In the genomic region with DNA sequence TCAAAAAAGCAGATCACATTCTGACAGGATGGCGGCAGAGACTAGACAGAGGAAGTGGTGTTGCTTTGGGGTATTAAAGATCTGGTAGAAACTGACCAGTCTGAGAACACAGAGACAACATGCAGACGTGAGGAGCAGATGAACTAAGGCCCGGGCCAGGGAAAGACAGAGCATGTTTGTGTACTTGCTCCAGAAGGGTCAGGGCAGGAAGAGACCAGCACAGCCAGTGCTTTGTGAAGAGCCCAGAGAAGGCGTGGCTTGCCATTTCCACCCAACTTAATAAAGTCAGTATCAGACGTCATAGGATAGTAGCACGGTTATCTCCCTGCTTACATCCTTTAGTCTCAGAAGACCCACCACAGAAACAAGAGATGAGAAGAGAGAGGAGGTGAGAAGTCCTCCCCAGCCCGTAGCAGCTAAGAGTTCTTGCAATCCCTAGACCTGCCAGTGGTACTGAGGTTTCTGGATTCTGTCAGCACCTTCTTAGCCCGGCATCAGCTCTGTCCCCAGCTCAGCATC, we compare ENCODE assay signal across 10 mouse cellular contexts.
DNase-seq lines count a peak whose midpoint lies in the region; ATAC-seq and TF ChIP-seq lines count a peak whose summit lies in the region.
"Had no signal": no experiment of that assay in that cellular context is flagged by ENCODE, and none has a peak within 500 bp of the region (broad histone marks: within the 10 kb centered on the region; RNA-seq: fewer than 3 reads in every experiment).

No protein-coding gene starts in this region.

- TF ChIP-seq CTCF in forebrain, postnatal 0 days (IDR thresholded peaks at IDR 0.05; ENCODE audit: low read depth) = no peak

- H3K27ac ChIP-seq in forebrain, postnatal 0 days (ENCODE audit: low read depth, low read length) = no peak overlapping the region
- no peak overlapping the region for H3K27ac ChIP-seq in forebrain, embryonic 10.5 days
- H3K27ac ChIP-seq: midbrain, embryonic 10.5 days had no signal

- ATAC-seq in forebrain, postnatal 0 days = peak; percentile 49
- ATAC-seq in CD4-positive, CD25-positive, alpha-beta regulatory T cell, adult 4 months = peak; percentile 83

- H3K36me3 ChIP-seq in forebrain, postnatal 0 days (ENCODE audit: insufficient read depth) = peaks cover 5% of the 10 kb centered on the region; the same call in 1 of the 2 replicates
- peaks cover 10% of the 10 kb centered on the region for H3K36me3 ChIP-seq in forebrain, embryonic 10.5 days (replicated peaks)

- no peaks in the 10 kb centered on the region for H3K27me3 ChIP-seq in forebrain, postnatal 0 days (ENCODE audit: insufficient read depth, low read length)
- H3K27me3 ChIP-seq in forebrain, embryonic 10.5 days (ENCODE audit: poor library complexity, severe bottlenecking) = no peaks in the 10 kb centered on the region

- H3K9ac ChIP-seq in forebrain, postnatal 0 days = no peak overlapping the region

- no peaks in the 10 kb centered on the region for H3K4me1 ChIP-seq in forebrain, postnatal 0 days (ENCODE audit: insufficient read depth)
- peaks cover 6% of the 10 kb centered on the region; the same call in 1 of the 2 replicates for H3K4me1 ChIP-seq in forebrain, embryonic 10.5 days

- no peak overlapping the region for H3K4me3 ChIP-seq in forebrain, postnatal 0 days (ENCODE audit: low read depth, low read length)
- H3K4me3 ChIP-seq in forebrain, embryonic 10.5 days = no peak overlapping the region
- H3K4me3 ChIP-seq: erythroblast, embryonic 14.5 days; midbrain, embryonic 10.5 days had no signal

- no peak for DNase-seq in forebrain, postnatal 0 days
- no peak for DNase-seq in forebrain, embryonic 10.5 days (ENCODE audit: extremely low spot score, low spot score)
- DNase-seq in layer of hippocampus, adult 11-12 months (ENCODE audit: low spot score) = peak; percentile 59
- no peak for DNase-seq in layer of hippocampus, postnatal 36 days
- DNase-seq in kidney, postnatal 14 days = peak; percentile 43
- DNase-seq in cerebellum, adult 9-11 months = no peak
- DNase-seq in gastrocnemius, postnatal 4 days (ENCODE audit: low spot score in 2 of 2) = no peak

- no peaks in the 10 kb centered on the region for H3K9me3 ChIP-seq in forebrain, postnatal 0 days (ENCODE audit: low read length)
- no peaks in the 10 kb centered on the region for H3K9me3 ChIP-seq in forebrain, embryonic 10.5 days
- H3K9me3 ChIP-seq: midbrain, embryonic 10.5 days had no signal

- WGBS in forebrain, postnatal 0 days = 74% methylated on average over 8 of the region's 8 CpGs
- 62% methylated on average over 8 of the region's 8 CpGs for WGBS in forebrain, embryonic 10.5 days

- H3K4me2 ChIP-seq in forebrain, postnatal 0 days (ENCODE audit: low read depth) = no peak overlapping the region

Comparison
In these comparisons a context has a peak if more than half of its experiments do, and no peak if none do; other contexts are left out.
1. DNase-seq: peak in layer of hippocampus, adult 11-12 months (single experiment) and kidney, postnatal 14 days (single experiment); none in forebrain, postnatal 0 days (single experiment), forebrain, embryonic 10.5 days (single experiment), layer of hippocampus, postnatal 36 days (0 of 2), cerebellum, adult 9-11 months (single experiment) and gastrocnemius, postnatal 4 days (0 of 2).